Mouse (Mus musculus) spleen, adult 2 months (tissue): ENCODE measurements at regions not wholly inside any gene's neighbourhood (a gene's known extent, or its start where the extent isn't known, plus 50 kb on each side); places are given as distances from the start of the nearest gene placed in this dataset.

ENCODE experiments used
- DNase-seq, 2 experiments: peaks; one replicate each; pipeline versions ENCODE4 v3.0.0 to v3.0.0-alpha.2; 2012 to 2021; ENCODE audit warnings: low spot score in 2 of 2, low read depth in 1 of 2
- H3K27ac ChIP-seq: fragments of 200-500 bp; 2 replicates; pipeline ENCODE4 v1.5.1; 2012; ENCODE audit warnings: low read length, inconsistent platforms; ENCODE audit not compliant: insufficient read depth
- H3K27me3 ChIP-seq: fragments of 200-500 bp; 2 replicates; pipeline ENCODE4 v1.6.1; 2012; ENCODE audit warnings: mild to moderate bottlenecking, moderate library complexity, low read length, inconsistent platforms; ENCODE audit not compliant: control insufficient read depth, insufficient read depth
- H3K36me3 ChIP-seq: fragments of 200-500 bp; 2 replicates; pipeline ENCODE4 v1.6.1; 2012; ENCODE audit warnings: mild to moderate bottlenecking, low read length, inconsistent platforms; ENCODE audit not compliant: control insufficient read depth, insufficient read depth
- H3K4me1 ChIP-seq: fragments of 200-500 bp; 2 replicates; pipeline ENCODE4 v1.6.1; 2011; ENCODE audit warnings: inconsistent platforms; ENCODE audit not compliant: control insufficient read depth, insufficient read depth, insufficient read length
- H3K4me3 ChIP-seq: fragments of 200-500 bp; 2 replicates; pipeline ENCODE4 v1.5.1; 2011; ENCODE audit warnings: mild to moderate bottlenecking, inconsistent platforms; ENCODE audit not compliant: insufficient read depth, insufficient read length; ENCODE audit errors: extremely low read depth
- CTCF ChIP-seq: fragments of 200-500 bp; IDR thresholded peaks from 2 replicates; pipeline ENCODE4 v1.5.1; 2011; ENCODE audit warnings: mild to moderate bottlenecking, inconsistent platforms; ENCODE audit not compliant: insufficient read depth, insufficient read length, insufficient replicate concordance; ENCODE audit errors: extremely low read depth
- POLR2A ChIP-seq: fragments of 200-500 bp; IDR thresholded peaks from 2 replicates; pipeline ENCODE4 v1.6.1; 2011; ENCODE audit warnings: low read depth, low read length, inconsistent platforms
- WGBS: fragments of 180-500 bp; shearing (Covaris S2); methylation state at CpG from one replicate; pipeline ENCODE4 v1.1.7; 2018; 5-methylcytosine and 5-hydroxymethylcytosine counted together

GRCm38 (mm10) chr9:115395511-115395910 is 85.3 kb upstream of the Stt3b start:
- no peak overlapping the region for H3K27ac ChIP-seq
- no peak for TF ChIP-seq POLR2A
- TF ChIP-seq CTCF: no peak
- no peak for DNase-seq
- 62% methylated on average over 8 of the region's 8 CpGs for WGBS
- H3K36me3 ChIP-seq: no peaks in the 10 kb centered on the region
- no peaks in the 10 kb centered on the region for H3K27me3 ChIP-seq
- no peak overlapping the region for H3K4me3 ChIP-seq
- peaks cover 21% of the 10 kb centered on the region; the same call in 1 of the 2 replicates for H3K4me1 ChIP-seq

GRCm38 (mm10) chr9:115400461-115400860 is 90.2 kb upstream of the Stt3b start:
- TF ChIP-seq CTCF: no peak

GRCm38 (mm10) chr9:115401405-115402151 is 91.4 kb upstream of the Stt3b start:
- no peak for DNase-seq

More at GRCm38 (mm10) chr9:115400461-115400860, 90.2 kb upstream of the Stt3b start:
- H3K27ac ChIP-seq: no peak overlapping the region
- no peaks in the 10 kb centered on the region for H3K36me3 ChIP-seq
- no peak for DNase-seq
- WGBS: 89% methylated on average over 6 of the region's 6 CpGs
- H3K4me3 ChIP-seq: no peak overlapping the region
- no peaks in the 10 kb centered on the region for H3K27me3 ChIP-seq
- H3K4me1 ChIP-seq: peaks cover 3% of the 10 kb centered on the region; the same call in 1 of the 2 replicates

GRCm38 (mm10) chr9:115402661-115403060 is 92.4 kb upstream of the Stt3b start:
- no peak overlapping the region for H3K4me3 ChIP-seq
- H3K36me3 ChIP-seq: no peaks in the 10 kb centered on the region
- TF ChIP-seq POLR2A (no peak), CTCF (no peak)
- H3K27me3 ChIP-seq: no peaks in the 10 kb centered on the region
- 80% methylated on average over 6 of the region's 6 CpGs for WGBS
- no peak overlapping the region for H3K27ac ChIP-seq
- no peaks in the 10 kb centered on the region for H3K4me1 ChIP-seq
- no peak for DNase-seq

More at GRCm38 (mm10) chr9:115401405-115402151, 91.4 kb upstream of the Stt3b start:
- Histone ChIP-seq H3K36me3 (no peaks in the 10 kb centered on the region), H3K4me1 (no peaks in the 10 kb centered on the region), H3K4me3 (no peak overlapping the region), H3K27me3 (no peaks in the 10 kb centered on the region), H3K27ac (no peak overlapping the region)
- WGBS: 90% methylated on average over 13 of the region's 13 CpGs
- TF ChIP-seq CTCF: no peak
- no peak for TF ChIP-seq POLR2A

GRCm38 (mm10) chr9:115403354-115403968 is 93.2 kb upstream of the Stt3b start:
- Histone ChIP-seq H3K4me3 (no peak overlapping the region), H3K27ac (no peak overlapping the region), H3K4me1 (peaks cover 1% of the 10 kb centered on the region; the same call in 1 of the 2 replicates), H3K27me3 (no peaks in the 10 kb centered on the region), H3K36me3 (no peaks in the 10 kb centered on the region)
- DNase-seq: no peak
- 88% methylated on average over 7 of the region's 7 CpGs for WGBS
- no peak for TF ChIP-seq POLR2A
- TF ChIP-seq CTCF: no peak

GRCm38 (mm10) chr9:115407901-115408470 is 97.8 kb upstream of the Stt3b start:
- H3K4me3 ChIP-seq: no peak overlapping the region; the same call in 1 of the 2 replicates
- no peak for DNase-seq
- peaks cover 3% of the 10 kb centered on the region; the same call in 1 of the 2 replicates for H3K4me1 ChIP-seq
- no peak for TF ChIP-seq CTCF
- TF ChIP-seq POLR2A: no peak
- WGBS: 48% methylated on average over 21 of the region's 21 CpGs
- H3K27me3 ChIP-seq: no peaks in the 10 kb centered on the region
- H3K27ac ChIP-seq: peak overlapping the region; percentile 59; the same call in 1 of the 2 replicates
- no peaks in the 10 kb centered on the region for H3K36me3 ChIP-seq
